Mouse (Mus musculus) spleen, adult 2 months (tissue): Measurements from ENCODE around the gene Trim2. TPM values are rescaled to one million over a fixed set of nuclear protein-coding genes. Genes with fewer than 3 reads are reported as not detected.

Experiments used
- DNase-seq, 2 experiments: peaks; one replicate each; pipeline versions ENCODE4 v3.0.0 to v3.0.0-alpha.2; 2012 to 2021; ENCODE audit warnings: low spot score in 2 of 2, low read depth in 1 of 2
- H3K27ac ChIP-seq: fragments of 200-500 bp; 2 replicates; pipeline ENCODE4 v1.5.1; 2012; ENCODE audit warnings: low read length, inconsistent platforms; ENCODE audit not compliant: insufficient read depth
- H3K27me3 ChIP-seq: fragments of 200-500 bp; 2 replicates; pipeline ENCODE4 v1.6.1; 2012; ENCODE audit warnings: mild to moderate bottlenecking, moderate library complexity, low read length, inconsistent platforms; ENCODE audit not compliant: control insufficient read depth, insufficient read depth
- H3K36me3 ChIP-seq: fragments of 200-500 bp; 2 replicates; pipeline ENCODE4 v1.6.1; 2012; ENCODE audit warnings: mild to moderate bottlenecking, low read length, inconsistent platforms; ENCODE audit not compliant: control insufficient read depth, insufficient read depth
- H3K4me1 ChIP-seq: fragments of 200-500 bp; 2 replicates; pipeline ENCODE4 v1.6.1; 2011; ENCODE audit warnings: inconsistent platforms; ENCODE audit not compliant: control insufficient read depth, insufficient read depth, insufficient read length
- H3K4me3 ChIP-seq: fragments of 200-500 bp; 2 replicates; pipeline ENCODE4 v1.5.1; 2011; ENCODE audit warnings: mild to moderate bottlenecking, inconsistent platforms; ENCODE audit not compliant: insufficient read depth, insufficient read length; ENCODE audit errors: extremely low read depth
- CTCF ChIP-seq: fragments of 200-500 bp; IDR thresholded peaks from 2 replicates; pipeline ENCODE4 v1.5.1; 2011; ENCODE audit warnings: mild to moderate bottlenecking, inconsistent platforms; ENCODE audit not compliant: insufficient read depth, insufficient read length, insufficient replicate concordance; ENCODE audit errors: extremely low read depth
- POLR2A ChIP-seq: fragments of 200-500 bp; IDR thresholded peaks from 2 replicates; pipeline ENCODE4 v1.6.1; 2011; ENCODE audit warnings: low read depth, low read length, inconsistent platforms
- WGBS: fragments of 180-500 bp; shearing (Covaris S2); methylation state at CpG from one replicate; pipeline ENCODE4 v1.1.7; 2018; 5-methylcytosine and 5-hydroxymethylcytosine counted together
- polyA plus RNA-seq: library from polyadenylated mRNA; depleted of rRNA; stranded (reverse); fragments of >200 nt; gene quantifications from 2 replicates; pipeline ENCODE4 v1.2.3, GENCODE M21; 2012

The Trim2 gene
- polyA plus RNA-seq, 1 experiment, result 5.7 TPM

DNA sequence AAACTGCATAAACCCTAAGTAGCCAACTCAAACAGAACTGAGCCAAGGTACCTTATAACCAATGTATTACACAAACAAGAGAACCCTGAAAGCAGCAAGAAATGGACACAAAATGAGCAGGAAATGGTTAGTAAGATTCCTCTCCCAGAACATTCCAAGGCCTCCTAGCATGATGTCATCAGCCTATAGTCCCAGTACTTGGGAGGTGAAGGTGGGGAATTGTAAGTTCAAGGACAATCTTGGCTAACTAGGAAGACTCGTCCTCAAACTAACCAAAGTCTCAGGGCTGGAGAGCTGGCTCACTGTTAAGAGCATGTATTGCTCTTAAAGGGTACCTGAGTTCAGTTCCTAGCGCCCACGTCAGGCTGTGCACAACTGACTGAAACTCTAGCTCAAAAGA lies 108.4 kb downstream of the Trim2 start:
- Histone ChIP-seq H3K4me3 (no peak overlapping the region), H3K4me1 (no peaks in the 10 kb centered on the region), H3K27ac (no peak overlapping the region), H3K27me3 (no peaks in the 10 kb centered on the region), H3K36me3 (no peaks in the 10 kb centered on the region)
- DNase-seq, result no peak
- TF ChIP-seq POLR2A (no peak), CTCF (no peak)
- WGBS, result 96% methylated on average over 3 of the region's 3 CpGs

GRCm38 (mm10) chr3:84193881-84194280 lies 112.8 kb downstream of the Trim2 start:
- WGBS, result 78% methylated on average over 4 of the region's 4 CpGs
- Histone ChIP-seq H3K4me1 (peaks cover 3% of the 10 kb centered on the region; the same call in 1 of the 2 replicates), H3K4me3 (no peak overlapping the region), H3K27ac (no peak overlapping the region), H3K27me3 (no peaks in the 10 kb centered on the region), H3K36me3 (no peaks in the 10 kb centered on the region)
- TF ChIP-seq CTCF, result no peak
- TF ChIP-seq POLR2A, result no peak
- DNase-seq, result no peak

DNA sequence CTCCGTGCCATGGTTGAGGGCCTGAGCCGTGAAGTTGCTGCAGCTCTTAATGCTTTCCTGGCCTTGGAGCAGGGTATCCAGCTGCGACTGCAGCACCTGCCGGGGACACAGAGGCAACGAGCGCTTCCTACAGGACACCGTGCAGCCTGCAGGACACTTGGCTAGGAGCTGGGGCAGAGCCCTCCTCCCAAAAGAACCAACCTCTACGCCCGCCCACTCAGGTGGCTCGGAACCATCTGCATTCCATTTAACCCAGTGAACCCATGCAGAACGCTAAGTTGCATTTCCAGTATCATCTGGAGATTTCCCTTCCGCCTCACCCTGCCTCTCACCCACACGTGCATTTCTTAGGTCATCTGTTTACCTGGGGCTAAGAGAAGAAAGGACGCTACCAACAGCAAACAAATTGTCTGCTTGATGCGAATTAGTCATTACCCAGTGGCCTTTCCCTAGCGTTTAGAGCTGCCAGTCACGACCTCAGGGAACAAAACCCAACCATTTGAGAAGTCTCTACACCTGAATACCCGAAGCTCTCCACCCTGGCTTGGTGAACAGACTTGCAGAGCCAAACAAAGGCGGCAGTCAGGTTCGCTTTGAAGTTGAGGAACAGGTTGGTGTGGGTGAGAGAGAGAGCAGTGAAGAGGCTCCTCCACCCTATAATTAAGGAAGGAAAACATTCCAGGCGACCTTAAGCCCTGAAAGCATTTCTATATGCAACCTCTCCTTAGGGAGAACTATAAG lies 115.4 kb downstream of the Trim2 start:
- Histone ChIP-seq H3K27ac (no peak overlapping the region), H3K4me3 (no peak overlapping the region), H3K36me3 (no peaks in the 10 kb centered on the region), H3K4me1 (peaks cover 3% of the 10 kb centered on the region; the same call in 1 of the 2 replicates), H3K27me3 (no peaks in the 10 kb centered on the region)
- no peak for DNase-seq
- WGBS, result 75% methylated on average over 21 of the region's 21 CpGs
- TF ChIP-seq POLR2A (no peak), CTCF (no peak)

- Histone ChIP-seq H3K36me3 (no peaks in the 10 kb centered on the region), H3K4me1 (peaks cover 3% of the 10 kb centered on the region; the same call in 1 of the 2 replicates), H3K4me3 (peak overlapping the region; percentile 48; the same call in 1 of the 2 replicates), H3K27ac (no peak overlapping the region), H3K27me3 (no peaks in the 10 kb centered on the region)
- WGBS, result 8% methylated on average over 41 of the region's 41 CpGs
- peak in 1 of 2 experiments; percentile 9 for DNase-seq
- TF ChIP-seq CTCF (no peak), POLR2A (no peak)
These were observed 116.1 kb downstream of the Trim2 start for GRCm38 (mm10) chr3:84190513-84191061.

- Histone ChIP-seq H3K4me1 (peaks cover 3% of the 10 kb centered on the region; the same call in 1 of the 2 replicates), H3K36me3 (no peaks in the 10 kb centered on the region), H3K4me3 (no peak overlapping the region), H3K27me3 (no peaks in the 10 kb centered on the region), H3K27ac (no peak overlapping the region)
- WGBS, result 18% methylated on average over 10 of the region's 10 CpGs
- DNase-seq, result no peak
- no peak for TF ChIP-seq POLR2A
- no peak for TF ChIP-seq CTCF
These were observed 117.0 kb downstream of the Trim2 start for GRCm38 (mm10) chr3:84189629-84190173.

- Histone ChIP-seq H3K27me3 (no peaks in the 10 kb centered on the region), H3K4me1 (no peaks in the 10 kb centered on the region), H3K27ac (no peak overlapping the region), H3K36me3 (no peaks in the 10 kb centered on the region), H3K4me3 (no peak overlapping the region)
- TF ChIP-seq CTCF, result no peak
- no peak for TF ChIP-seq POLR2A
- WGBS, result 95% methylated on average over 4 of the region's 4 CpGs
- DNase-seq, result no peak
These were observed 125.0 kb downstream of the Trim2 start for GRCm38 (mm10) chr3:84181717-84182116.
